Mouse (Mus musculus) embryonic facial prominence, embryonic 10.5 days (tissue): Measurements from ENCODE around the gene Tsen34. TPM values are rescaled to one million over a fixed set of nuclear protein-coding genes. Genes with fewer than 3 reads are reported as not detected.

ENCODE experiments used
- DNase-seq: peaks from one replicate; pipeline ENCODE4 v3.0.0-alpha.2; 2017; ENCODE audit warnings: low spot score
- H3K27ac ChIP-seq: fragments of 300-500 bp; sonication (generic); replicated peaks from 2 replicates; pipeline ENCODE4 v1.5.1; 2016; ENCODE audit warnings: mild to moderate bottlenecking
- H3K27me3 ChIP-seq: fragments of 300-500 bp; sonication (generic); replicated peaks from 2 replicates; pipeline ENCODE4 v1.6.1; 2016; ENCODE audit warnings: low read depth, mild to moderate bottlenecking; ENCODE audit not compliant: poor library complexity, severe bottlenecking
- H3K36me3 ChIP-seq: fragments of 300-500 bp; sonication (generic); replicated peaks from 2 replicates; pipeline ENCODE4 v1.6.1; 2016; ENCODE audit warnings: mild to moderate bottlenecking, moderate library complexity
- H3K4me1 ChIP-seq: fragments of 300-500 bp; sonication (generic); 2 replicates; pipeline ENCODE4 v1.6.1; 2016
- H3K4me3 ChIP-seq: fragments of 300-500 bp; sonication (generic); 2 replicates; pipeline ENCODE4 v1.5.1; 2016; ENCODE audit warnings: mild to moderate bottlenecking, moderate library complexity
- H3K9me3 ChIP-seq: fragments of 300-500 bp; sonication (generic); 2 replicates; pipeline ENCODE4 v1.6.1; 2016; ENCODE audit warnings: mild to moderate bottlenecking
- WGBS: fragments of 180-500 bp; shearing (Covaris S2); methylation state at CpG from one replicate; pipeline ENCODE4 v1.1.7; 2016; 5-methylcytosine and 5-hydroxymethylcytosine counted together
- polyA plus RNA-seq: library from polyadenylated mRNA; unstranded; fragments of >200 nt; fragmentation: Nextera tagmentation; extraction: Ambion mirVana; gene quantifications from 2 replicates; pipeline ENCODE4 v1.2.1, GENCODE M21; 2016

The Tsen34 gene
- polyA plus RNA-seq, 1 experiment from 2014 or later = 306 TPM

DNA sequence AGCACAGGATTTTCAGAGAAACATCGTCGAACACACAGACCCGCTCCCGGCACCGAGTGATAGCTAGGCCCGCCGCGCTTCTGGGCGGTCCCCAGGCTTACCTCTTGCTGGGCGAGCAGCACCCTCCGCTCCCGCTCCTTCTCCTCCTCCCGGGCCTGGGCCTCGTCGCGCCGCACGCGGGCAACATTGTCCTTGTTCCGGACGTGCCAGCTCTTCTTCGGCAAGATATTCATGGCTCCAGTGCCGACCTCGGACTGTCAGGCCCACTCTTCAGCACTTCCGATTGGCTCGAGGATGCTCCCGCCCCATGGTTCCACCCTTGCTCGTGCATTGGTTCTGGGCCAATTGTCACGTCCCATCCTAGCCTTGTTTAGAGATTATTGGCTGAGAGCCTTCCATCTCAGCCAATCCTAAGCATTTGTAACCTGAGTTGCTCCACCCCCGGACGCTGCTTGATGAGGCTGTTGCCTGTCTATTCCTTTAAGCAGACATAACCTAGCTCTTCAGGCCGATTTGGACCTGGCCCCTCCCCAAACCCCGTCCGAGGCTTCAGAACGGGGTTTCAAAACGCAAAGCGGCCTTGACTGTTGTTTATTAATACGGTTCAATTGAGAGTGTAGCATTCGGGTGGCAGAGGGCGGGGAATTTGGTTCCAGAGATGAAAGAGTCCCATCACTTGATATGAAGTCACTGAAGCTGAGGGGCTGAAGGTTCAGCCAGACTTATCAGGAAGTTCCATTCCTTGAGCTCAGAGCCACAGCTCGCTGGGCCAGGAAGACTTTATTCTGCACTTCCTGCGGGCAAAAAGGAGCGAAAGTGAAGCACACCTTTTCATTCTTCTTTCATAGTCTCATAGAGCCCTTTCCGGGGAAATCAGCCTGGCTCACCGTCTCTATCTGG lies 27.2 kb upstream of the Tsen34 start, which contains the start of gene Leng1:
Leng1 (minus strand) TSS at position 626 of the 900 bp plus-strand sequence.
- H3K27ac ChIP-seq = peak within 1 kb of the TSS; percentile 88
- H3K27me3 ChIP-seq = no peaks in the 10 kb centered on the region
- no peaks in the 10 kb centered on the region for H3K9me3 ChIP-seq
- H3K36me3 ChIP-seq = peaks cover 33% of the 10 kb centered on the region
- DNase-seq = peak; percentile 93
- peaks cover 36% of the 10 kb centered on the region for H3K4me1 ChIP-seq
- peak within 1 kb of the TSS; percentile 83 for H3K4me3 ChIP-seq
- WGBS = 5% methylated on average over 45 of the region's 45 CpGs

DNA sequence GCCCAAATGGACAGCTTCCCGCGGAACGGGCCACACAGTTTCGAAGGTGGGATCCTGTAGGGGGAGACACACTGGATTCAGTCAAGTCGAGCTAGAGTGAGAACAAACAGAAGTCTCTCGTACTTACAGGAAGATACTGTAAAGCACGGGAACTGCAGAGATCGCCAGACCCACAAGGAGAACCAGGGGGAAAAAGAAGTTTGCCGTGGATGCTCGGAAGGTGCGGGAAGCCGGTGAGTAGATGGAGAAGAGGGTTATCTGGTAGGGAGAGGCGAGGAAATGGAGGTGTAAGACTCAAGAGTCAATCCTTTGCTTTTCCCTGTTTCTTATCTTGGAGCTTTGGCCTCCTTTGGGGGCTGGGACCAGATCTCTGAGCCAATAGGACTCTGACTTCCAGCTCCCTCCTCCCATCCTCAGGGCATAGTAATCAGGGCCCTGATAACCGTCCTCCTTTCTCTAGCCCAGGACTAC lies 25.7 kb upstream of the Tsen34 start:
- DNase-seq = peak; percentile 32
- H3K4me3 ChIP-seq = peak overlapping the region; percentile 37

DNA sequence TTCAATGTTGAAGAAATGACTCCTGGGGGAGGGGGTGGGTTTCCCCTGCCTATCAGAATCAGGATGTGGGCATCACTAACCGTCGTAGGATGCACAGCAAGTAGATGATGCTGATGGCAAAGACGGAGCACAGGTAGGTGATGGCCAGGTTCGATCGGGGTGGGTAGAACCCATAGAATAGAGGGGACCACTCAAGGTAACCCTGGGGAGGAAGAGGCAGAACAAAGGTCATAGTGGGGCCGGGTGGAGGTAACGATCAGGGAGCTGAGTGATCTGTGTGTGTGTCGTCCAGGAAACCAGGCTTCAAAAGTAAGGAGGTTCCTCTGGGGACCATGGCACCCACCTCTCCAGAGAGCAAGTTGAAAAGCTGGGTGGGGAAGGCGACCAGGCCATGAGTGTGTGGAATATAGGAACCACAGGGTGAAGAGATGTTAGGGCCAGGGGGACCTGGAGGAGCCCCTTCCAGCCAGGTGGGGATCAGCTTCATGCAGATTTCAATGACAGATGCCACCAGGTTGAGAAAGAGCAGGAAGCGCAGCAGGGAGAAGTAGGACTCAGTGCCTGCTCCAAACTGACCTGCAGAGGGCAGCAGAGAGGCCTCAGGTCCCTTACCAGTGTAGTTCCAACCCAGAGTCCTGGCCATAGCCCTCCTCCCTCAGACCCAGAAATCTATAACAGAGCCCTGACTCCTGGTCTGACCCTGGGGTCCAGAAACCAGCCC lies 18.0 kb upstream of the Tsen34 start:
- Histone ChIP-seq H3K4me1 (no peaks in the 10 kb centered on the region), H3K27me3 (no peaks in the 10 kb centered on the region), H3K9me3 (no peaks in the 10 kb centered on the region), H3K27ac (no peak overlapping the region), H3K4me3 (0 out of 2 replicates have a peak overlapping the region, but pooled peaks have one; percentile 1), H3K36me3 (peaks cover 17% of the 10 kb centered on the region)
- DNase-seq = peak; percentile 83
- 74% methylated on average over 10 of the region's 10 CpGs for WGBS

More for the DNA sequence above, 25.7 kb upstream of the Tsen34 start:
- WGBS = 15% methylated on average over 14 of the region's 14 CpGs
- Histone ChIP-seq H3K4me1 (peaks cover 36% of the 10 kb centered on the region), H3K9me3 (no peaks in the 10 kb centered on the region), H3K36me3 (peaks cover 18% of the 10 kb centered on the region), H3K27me3 (no peaks in the 10 kb centered on the region), H3K27ac (peak overlapping the region; percentile 62; the same call in 1 of the 2 replicates)

DNA sequence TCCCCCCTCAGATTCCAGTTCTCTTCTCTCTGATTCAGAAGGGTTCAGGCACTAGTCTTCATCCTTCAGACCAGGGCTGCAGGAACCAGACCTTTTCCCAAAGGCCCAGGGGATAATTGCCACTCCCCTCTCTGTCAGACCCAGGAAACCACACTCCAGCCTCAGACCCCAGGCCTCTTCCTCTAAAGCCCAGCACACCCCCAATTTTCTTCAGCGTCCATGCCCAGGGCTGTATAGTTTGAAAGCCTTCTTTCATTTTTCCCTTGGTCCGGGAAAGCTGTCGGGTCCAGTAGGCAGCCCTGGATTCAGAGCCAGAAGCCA lies 17.5 kb upstream of the Tsen34 start:
- WGBS = 73% methylated on average over 3 of the region's 3 CpGs
- Histone ChIP-seq H3K4me1 (no peaks in the 10 kb centered on the region), H3K36me3 (peaks cover 19% of the 10 kb centered on the region), H3K9me3 (no peaks in the 10 kb centered on the region), H3K4me3 (no peak overlapping the region), H3K27ac (no peak overlapping the region), H3K27me3 (no peaks in the 10 kb centered on the region)
- DNase-seq = no peak

DNA sequence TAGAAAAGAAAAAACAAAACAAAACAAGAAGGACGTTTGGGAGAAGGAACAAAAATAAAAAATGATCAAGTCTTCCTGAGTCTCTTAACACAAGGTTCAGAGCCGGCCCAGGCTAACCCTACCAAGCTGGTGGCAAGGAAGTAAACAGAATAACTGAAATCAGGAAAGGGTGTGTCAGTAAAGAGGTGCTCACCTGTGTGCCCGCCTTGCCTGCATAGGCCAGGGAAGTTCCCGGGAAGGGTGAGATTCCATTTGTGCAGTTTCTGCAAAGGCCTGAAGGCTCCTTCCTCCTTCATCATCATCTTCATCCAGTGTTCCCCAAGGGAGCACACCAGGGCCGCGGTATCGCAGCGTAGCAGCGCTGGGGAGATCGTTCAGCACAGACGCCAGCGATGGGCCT lies 16.3 kb upstream of the Tsen34 start:
- Histone ChIP-seq H3K9me3 (no peaks in the 10 kb centered on the region), H3K27me3 (no peaks in the 10 kb centered on the region), H3K36me3 (peaks cover 27% of the 10 kb centered on the region), H3K4me1 (no peaks in the 10 kb centered on the region), H3K27ac (no peak overlapping the region), H3K4me3 (peak overlapping the region; percentile 23; the same call in 1 of the 2 replicates)
- WGBS = 90% methylated on average over 12 of the region's 12 CpGs
- DNase-seq = no peak

DNA sequence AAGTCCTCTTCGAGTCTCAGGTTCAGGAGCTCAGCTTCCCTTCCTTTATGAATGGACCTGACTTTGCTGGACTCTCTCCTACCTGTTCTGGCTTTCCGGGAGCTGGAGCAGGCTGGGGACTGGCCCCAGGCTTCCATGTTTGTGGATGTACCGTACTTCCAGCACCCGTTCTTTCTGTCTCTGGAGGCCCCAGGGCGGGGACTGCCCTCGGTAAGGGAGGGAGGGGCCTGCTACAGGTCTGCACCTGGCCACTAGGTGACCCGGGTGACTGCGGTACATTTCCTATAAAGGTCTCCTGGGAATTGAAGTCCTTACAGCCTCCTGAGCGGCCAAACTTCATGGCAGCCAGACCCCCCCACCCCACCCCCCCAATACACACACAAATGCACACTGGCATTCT lies 15.3 kb upstream of the Tsen34 start, which contains the start of gene Tmc4:
Tmc4 (minus strand) TSS at position 212 of the 400 bp plus-strand sequence.
- no peaks in the 10 kb centered on the region for H3K27me3 ChIP-seq
- H3K9me3 ChIP-seq = no peaks in the 10 kb centered on the region
- H3K27ac ChIP-seq = no peak within 1 kb of the TSS
- DNase-seq = no peak
- no peaks in the 10 kb centered on the region for H3K4me1 ChIP-seq
- 56% methylated on average over 9 of the region's 9 CpGs for WGBS
- H3K36me3 ChIP-seq = peaks cover 29% of the 10 kb centered on the region
- H3K4me3 ChIP-seq = peak within 1 kb of the TSS; percentile 23

DNA sequence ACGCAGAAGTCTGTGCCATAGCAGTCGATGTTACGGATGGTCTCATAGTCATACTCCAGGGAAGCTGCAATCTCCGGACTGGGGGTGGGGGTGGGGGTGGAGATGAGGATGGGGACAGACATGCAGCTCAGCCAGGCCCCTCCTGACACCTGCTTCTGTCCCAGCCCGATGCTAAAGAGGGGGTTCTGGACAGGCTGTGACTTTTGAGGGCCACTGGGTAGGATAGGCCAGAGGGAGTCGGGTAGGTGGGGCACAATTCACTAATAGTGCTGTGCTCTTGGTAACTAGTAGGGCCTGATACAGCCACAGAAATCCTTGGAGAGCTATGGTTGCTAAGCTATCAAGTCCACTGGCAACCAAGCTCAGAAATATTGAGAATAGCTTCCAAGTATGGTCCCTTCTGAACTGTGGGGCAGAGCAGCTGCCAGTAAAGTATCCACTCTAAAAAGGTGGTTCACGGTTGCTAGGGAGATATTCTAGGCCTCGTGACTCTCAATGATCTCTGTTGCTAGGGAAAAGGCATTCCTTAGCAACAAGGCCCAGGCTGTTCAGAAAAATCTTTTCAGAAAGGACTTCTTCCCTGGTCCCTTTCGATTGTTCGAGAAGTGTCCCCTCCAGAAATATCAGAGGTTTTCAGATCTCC lies 8.6 kb upstream of the Tsen34 start:
- WGBS = 87% methylated on average over 10 of the region's 10 CpGs
- Histone ChIP-seq H3K9me3 (no peaks in the 10 kb centered on the region), H3K4me1 (no peaks in the 10 kb centered on the region; the same call in 1 of the 2 replicates), H3K36me3 (peaks cover 76% of the 10 kb centered on the region), H3K27me3 (no peaks in the 10 kb centered on the region), H3K4me3 (no peak overlapping the region), H3K27ac (no peak overlapping the region)
- no peak for DNase-seq

DNA sequence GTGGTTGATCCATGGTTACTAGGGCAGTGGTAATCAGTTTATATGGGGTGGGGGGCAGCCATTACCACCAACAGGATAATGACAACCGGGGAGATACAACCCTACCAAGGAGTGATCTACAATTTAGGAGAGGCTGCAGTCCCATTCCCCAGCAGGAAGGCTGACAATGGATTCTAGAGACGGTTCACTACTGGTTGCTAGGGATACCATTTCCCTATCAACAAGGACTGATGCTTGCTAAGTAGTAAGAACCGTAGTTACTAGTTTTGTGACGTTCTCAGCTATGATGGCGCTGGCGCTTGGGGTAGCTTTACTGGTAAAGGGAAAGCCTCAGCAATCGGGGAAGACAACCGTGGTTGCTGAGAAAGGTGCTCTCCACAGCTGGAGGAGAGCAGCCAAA lies 8.0 kb upstream of the Tsen34 start:
- no peak for DNase-seq
- H3K4me3 ChIP-seq = no peak overlapping the region
- no peak overlapping the region for H3K27ac ChIP-seq
- no peaks in the 10 kb centered on the region for H3K9me3 ChIP-seq
- no peaks in the 10 kb centered on the region; the same call in 1 of the 2 replicates for H3K4me1 ChIP-seq
- H3K27me3 ChIP-seq = no peaks in the 10 kb centered on the region
- 93% methylated on average over 8 of the region's 8 CpGs for whole genome bisulfite sequencing
- peaks cover 74% of the 10 kb centered on the region for H3K36me3 ChIP-seq

DNA sequence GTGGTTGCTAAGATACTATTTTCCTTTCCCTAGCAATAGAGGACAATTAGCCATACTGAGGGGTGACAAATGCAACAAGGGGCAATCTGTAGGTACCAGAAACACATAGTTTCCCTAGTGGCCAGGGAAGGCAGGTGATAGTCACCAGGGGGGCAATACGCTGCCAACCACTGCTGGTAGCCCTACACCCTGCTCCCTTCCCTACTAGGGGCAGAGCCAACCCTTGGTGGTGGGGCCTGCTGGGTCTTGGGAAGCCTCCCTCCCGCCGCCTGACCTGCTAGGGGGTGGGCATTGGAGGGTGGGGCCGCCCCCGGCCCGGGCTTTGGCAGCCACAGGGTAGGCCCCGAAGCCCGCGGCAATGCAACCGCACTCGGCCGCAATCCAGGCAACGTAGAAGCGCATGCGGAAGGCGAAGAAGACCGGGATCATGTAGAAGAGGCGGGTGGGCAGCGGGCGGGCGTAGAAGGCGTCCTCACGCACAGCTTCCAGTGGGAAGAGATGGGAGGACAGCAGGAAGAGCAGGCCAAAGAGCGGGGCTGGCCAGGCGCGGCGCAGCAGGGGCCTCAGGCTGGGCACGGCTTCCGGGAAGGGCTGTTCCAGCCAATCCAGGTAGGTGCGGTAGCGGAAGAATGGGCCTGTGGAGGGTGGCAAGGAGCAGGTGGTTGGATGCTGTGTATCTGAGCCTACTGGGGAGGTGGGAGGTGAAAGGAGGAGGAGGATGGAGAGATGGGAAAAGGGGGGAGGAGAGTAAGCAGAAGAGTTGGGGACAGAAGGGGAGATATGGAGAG lies 7.1 kb upstream of the Tsen34 start:
- peaks cover 76% of the 10 kb centered on the region for H3K36me3 ChIP-seq
- H3K27me3 ChIP-seq = no peaks in the 10 kb centered on the region
- H3K9me3 ChIP-seq = no peaks in the 10 kb centered on the region
- no peaks in the 10 kb centered on the region; the same call in 1 of the 2 replicates for H3K4me1 ChIP-seq
- H3K4me3 ChIP-seq = no peak overlapping the region
- no peak overlapping the region for H3K27ac ChIP-seq
- DNase-seq = no peak
- WGBS = 81% methylated on average over 31 of the region's 31 CpGs

DNA sequence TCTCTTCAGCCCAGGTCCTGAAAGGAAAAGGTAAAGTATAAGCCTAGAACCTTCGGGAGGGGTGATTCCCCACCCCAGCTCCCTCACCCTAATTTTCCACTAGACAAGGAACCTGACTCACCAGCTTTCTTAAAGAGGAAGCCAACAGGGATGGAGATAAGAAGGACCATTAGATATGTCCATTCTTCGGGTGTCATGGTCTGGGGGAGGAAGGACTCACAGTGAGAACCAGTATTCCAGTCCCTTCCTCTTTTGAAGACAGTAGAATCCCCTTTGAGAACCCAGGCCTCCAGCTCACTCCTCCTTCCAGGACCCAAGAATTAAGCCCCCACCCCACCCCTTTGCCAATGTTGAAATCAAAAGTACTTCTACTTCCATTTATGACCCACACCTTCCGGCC lies 744 bp upstream of the Tsen34 start:
- DNase-seq = no peak
- H3K4me3 ChIP-seq = peak overlapping the region; percentile 85
- H3K36me3 ChIP-seq = peaks cover 49% of the 10 kb centered on the region
- peaks cover 25% of the 10 kb centered on the region for H3K4me1 ChIP-seq
- 35% methylated on average over 3 of the region's 3 CpGs for WGBS
- H3K27me3 ChIP-seq = no peaks in the 10 kb centered on the region
- H3K27ac ChIP-seq = peak overlapping the region; percentile 95
- H3K9me3 ChIP-seq = no peaks in the 10 kb centered on the region

DNA sequence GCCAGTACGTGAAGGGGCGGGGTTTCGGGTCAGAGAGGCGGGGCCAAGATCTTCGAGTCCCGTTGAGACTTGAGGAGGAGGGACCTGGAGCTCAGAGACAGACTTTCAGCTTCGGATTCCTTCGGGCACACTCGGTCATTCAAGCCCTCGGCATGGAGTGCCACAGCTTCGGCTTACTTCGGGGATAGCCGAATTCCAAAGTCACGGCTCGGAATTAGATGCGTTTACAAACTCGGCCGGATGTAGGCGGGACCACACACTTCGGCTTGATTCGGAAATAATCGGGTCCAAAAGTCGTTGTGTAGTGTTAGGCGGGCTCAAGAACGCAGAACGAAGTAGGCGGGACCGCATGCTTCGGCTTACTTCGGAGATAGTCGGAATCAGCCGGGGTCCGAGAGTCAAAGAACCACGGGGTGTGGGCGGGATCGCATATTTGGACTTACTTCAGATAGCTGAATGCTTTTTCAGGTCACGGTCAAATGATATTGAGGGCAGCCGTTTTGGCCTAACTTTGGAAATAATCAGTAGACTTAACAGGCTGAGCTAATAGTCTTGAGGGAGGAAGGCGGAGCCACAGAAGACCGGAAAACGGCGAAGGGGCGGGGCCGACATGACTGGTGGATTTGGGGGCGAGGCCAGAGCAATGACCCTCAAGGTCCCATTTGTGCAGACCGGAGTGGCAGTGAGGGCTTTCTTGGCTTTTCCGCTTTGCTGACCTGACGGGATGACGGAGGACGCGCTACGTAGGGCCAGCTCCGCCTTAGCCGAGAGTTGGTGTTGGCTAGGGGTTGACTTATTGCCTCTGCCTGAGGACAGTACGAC lies 535 bp downstream of the Tsen34 start, which contains the start of gene Mboat7:
Mboat7 (minus strand) TSS at position 537 of the 822 bp plus-strand sequence.
- H3K4me3 ChIP-seq = peak within 1 kb of the TSS; percentile 85
- under 1% methylated on average over 55 of the region's 55 CpGs for WGBS
- H3K27ac ChIP-seq = peak within 1 kb of the TSS; percentile 95
- no peaks in the 10 kb centered on the region for H3K27me3 ChIP-seq
- peaks cover 25% of the 10 kb centered on the region for H3K4me1 ChIP-seq
- no peaks in the 10 kb centered on the region for H3K9me3 ChIP-seq
- peak; percentile 96 for DNase-seq
- peaks cover 49% of the 10 kb centered on the region for H3K36me3 ChIP-seq
